Mouse (Mus musculus) kidney, postnatal 36 days (tissue): ENCODE measurements around the gene Pecr.

Experiments
- DNase-seq, 2 experiments: peaks; one replicate each; pipeline ENCODE4 v3.0.0; 2021 to 2022; ENCODE audit warnings: mixed read lengths in 2 of 2

The Pecr gene

GRCm38 (mm10) chr1:72228974-72229373 lies 55.1 kb downstream of the Pecr start:
- DNase-seq: no peak

- no peak for DNase-seq
Measured at GRCm38 (mm10) chr1:72227546-72227945, 56.6 kb downstream of the Pecr start.

DNA sequence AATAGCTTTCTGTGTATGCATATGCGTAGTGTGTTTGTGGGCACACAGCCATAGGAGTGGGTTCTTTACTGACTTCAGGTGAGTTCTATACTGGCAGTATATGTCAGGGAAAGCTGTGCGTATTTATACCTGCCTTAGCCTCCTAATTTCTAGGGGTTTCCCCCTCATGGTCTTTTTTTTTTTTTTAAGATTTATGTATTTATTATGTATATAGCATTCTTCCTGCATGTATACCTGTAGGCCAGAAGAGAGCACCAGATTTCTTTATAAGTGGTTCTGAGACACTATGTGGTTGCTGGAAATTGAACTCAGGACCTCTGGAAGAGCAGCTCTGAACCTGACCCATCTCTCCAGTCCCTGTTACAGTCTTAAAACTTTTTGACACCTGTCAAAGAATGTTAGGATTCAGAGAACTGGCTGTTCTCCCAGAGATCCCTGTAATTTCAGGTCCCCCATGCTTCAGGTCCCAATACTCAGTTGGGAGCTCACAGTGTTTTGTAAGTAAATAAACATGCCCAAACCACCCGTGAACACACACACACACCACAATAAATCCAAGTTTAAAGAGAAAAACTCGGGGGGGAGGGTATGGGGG lies 57.1 kb downstream of the Pecr start:
- no peak for DNase-seq

GRCm38 (mm10) chr1:72226172-72226886 lies 57.8 kb downstream of the Pecr start:
- DNase-seq: peak; percentile 29 to 30

DNA sequence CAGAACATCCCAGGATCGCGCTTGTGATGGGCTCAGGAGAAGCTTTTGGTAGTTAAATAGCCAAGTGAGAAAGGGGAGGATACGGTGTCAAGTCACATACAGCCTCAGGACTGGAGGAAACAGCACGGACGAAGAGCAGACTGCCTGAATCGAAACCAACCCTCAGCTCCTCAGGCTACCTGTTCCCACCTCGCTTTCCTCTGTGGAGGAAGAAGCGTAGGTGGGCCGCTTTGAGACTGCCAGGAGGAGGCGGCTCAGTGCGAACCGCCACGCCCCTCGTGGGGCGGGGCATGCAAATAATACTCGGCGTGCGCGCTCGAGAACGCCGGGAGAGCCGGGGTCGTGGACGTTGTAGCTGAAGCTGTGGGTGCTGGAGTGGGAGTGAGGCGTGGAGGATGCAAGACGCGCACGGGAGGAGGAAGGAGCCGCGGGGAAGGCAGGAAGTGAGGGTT lies 58.4 kb downstream of the Pecr start:
- peak; percentile 81 to 92 for DNase-seq

- DNase-seq: no peak
Measured at GRCm38 (mm10) chr1:72225054-72225718, 58.9 kb downstream of the Pecr start.

DNA sequence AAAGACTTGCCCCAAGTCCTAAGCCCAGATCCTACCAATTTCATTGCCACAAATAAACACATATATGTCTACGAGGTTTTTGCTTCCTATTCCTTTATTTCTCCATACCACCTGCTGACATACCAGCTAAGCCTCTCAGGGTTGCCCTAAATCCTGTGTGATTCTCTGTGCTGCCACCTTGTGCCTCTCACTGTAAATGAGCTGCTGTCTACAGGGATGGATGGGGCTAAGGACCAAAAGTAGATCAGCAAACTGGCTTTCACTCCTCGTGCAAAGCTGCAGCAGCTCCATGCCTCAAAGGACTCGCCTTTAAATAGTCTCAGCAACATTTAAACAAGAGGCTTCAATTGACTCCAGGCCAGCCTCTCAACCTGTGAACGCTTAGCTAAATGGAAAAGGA lies 64.1 kb downstream of the Pecr start:
- peak in 1 of 2 experiments; percentile 40 for DNase-seq

GRCm38 (mm10) chr1:72219116-72219515 lies 65.0 kb downstream of the Pecr start:
- DNase-seq: no peak

- no peak for DNase-seq
Measured at GRCm38 (mm10) chr1:72218626-72219025, 65.5 kb downstream of the Pecr start.

DNA sequence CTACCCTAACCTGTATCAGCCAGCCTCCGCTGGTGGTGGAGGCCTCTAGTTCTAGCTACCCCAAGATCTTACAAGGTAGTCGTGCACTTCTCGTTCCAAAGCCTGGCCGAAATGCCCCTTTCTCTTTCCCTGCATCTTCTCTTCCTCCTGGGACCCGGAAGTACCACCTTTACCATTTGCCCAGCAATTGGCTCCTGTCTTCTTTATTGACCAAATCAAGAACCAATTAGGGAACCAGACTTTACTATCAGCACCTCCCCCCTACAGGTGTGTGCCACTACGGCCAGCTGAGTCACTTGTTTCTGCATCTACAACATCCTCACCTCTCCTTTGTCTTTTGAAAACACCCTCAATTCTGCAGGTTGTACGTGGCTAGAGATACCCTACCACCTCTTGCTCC lies 67.4 kb downstream of the Pecr start:
- no peak for DNase-seq

GRCm38 (mm10) chr1:72215174-72215573 lies 68.9 kb downstream of the Pecr start:
- DNase-seq: no peak

DNA sequence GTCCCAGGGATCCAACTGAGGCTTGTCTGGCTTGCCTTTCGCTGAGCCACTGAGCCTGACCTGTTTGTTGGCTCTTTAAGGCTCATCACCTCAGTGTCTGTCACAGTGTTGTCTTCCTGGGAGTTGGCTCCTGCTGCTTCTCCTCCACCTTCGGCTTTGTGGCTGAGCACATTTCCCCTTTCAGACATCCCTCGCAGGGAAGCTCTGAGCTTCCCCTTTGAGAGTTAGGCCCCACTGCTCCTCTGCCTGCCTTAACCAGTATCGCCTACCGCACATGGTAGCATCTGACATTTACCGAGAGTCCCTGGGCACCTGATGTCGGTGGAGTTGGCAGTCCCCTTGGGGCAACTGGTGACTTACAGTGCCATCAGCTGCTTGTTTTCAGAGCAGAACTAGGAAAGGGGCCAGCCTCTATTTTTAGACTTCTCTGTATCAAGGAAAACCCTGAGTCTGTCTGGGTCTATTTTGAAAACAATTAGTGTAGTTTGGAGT lies 69.6 kb downstream of the Pecr start:
- DNase-seq: no peak

- DNase-seq: no peak
Measured at GRCm38 (mm10) chr1:72213954-72214353, 70.2 kb downstream of the Pecr start.

- DNase-seq: peak; percentile 62 to 81
Measured at GRCm38 (mm10) chr1:72211701-72212699, 72.1 kb downstream of the Pecr start, which contains the start of gene Mreg. Gene Mreg, minus strand, starts transcription at chr1:72212307.

DNA sequence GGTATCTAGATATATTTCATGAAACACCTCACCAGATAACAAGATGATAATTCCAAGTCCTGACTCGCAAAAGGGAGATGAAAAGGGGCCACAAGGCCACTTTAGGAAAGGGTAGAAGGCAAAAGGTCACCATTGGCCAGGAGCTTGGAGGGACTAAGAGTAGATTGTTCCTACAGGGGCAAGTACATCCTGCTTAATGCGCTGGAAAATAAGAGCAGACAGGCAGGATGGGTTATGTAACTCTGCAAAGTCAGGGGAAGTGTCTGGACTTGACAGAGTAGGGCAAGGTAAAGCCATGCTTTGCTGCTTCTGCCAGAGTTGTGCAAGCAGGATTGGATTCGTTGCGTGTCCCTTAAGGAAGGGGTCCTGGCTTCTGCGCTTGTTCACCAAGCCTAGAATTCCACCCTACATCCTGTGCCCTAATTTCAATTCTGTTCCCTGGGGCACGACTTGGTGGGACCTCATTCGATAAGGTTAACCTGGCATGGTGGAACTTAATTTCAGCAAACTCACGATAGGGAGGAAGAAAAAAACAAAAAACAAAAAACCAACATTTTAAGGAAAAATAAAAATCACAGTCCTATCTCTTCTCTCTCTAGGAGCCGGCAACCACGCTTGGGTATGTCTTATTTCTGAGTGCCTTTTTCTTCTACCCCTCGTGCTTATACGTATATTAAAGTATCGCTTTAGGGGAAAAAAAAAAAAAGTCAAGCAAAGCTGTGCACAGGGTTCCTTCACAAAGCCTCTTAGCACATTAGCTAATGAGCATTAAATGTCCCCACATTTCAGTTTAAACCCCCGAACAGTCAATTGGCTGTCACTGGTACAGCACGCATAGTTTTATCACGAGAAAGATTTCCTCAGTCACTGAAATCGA lies 73.1 kb downstream of the Pecr start:
- peak in 1 of 2 experiments; percentile 42 for DNase-seq
